Mouse (Mus musculus) cerebellum, adult 11-12 months (tissue): ENCODE results near the gene Akap13.

Experiments used
- DNase-seq: peaks from one replicate; pipeline ENCODE4 v3.0.0; 2022

Akap13 gene

GRCm38 (mm10) chr7:75455223-75456151, at the start of gene Akap13:
TSS of gene Akap13 (plus strand) at chr7:75455534.
- peak; percentile 97 for DNase-seq

GRCm38 (mm10) chr7:75410641-75411040, 44.7 kb upstream of the Akap13 start:
- DNase-seq: no peak

- no peak for DNase-seq
These were observed 44.1 kb upstream of the Akap13 start for GRCm38 (mm10) chr7:75411226-75411625.

- DNase-seq: no peak
These were observed 43.3 kb upstream of the Akap13 start for GRCm38 (mm10) chr7:75412011-75412510.

- no peak for DNase-seq
These were observed 42.8 kb upstream of the Akap13 start for GRCm38 (mm10) chr7:75412568-75412967.

- DNase-seq: no peak
These were observed 41.4 kb upstream of the Akap13 start for GRCm38 (mm10) chr7:75413903-75414302.

- no peak for DNase-seq
These were observed 41.0 kb upstream of the Akap13 start for GRCm38 (mm10) chr7:75414316-75414715.

GRCm38 (mm10) chr7:75415166-75415881, 40.0 kb upstream of the Akap13 start:
- DNase-seq: no peak

- no peak for DNase-seq
These were observed 39.3 kb upstream of the Akap13 start for GRCm38 (mm10) chr7:75415882-75416585.

- no peak for DNase-seq
These were observed 34.4 kb upstream of the Akap13 start for GRCm38 (mm10) chr7:75420927-75421326.

GRCm38 (mm10) chr7:75424121-75424520, 31.2 kb upstream of the Akap13 start:
- no peak for DNase-seq

- peak; percentile 4 for DNase-seq
These were observed 28.0 kb upstream of the Akap13 start for GRCm38 (mm10) chr7:75427322-75427721.

GRCm38 (mm10) chr7:75428913-75429312, 26.4 kb upstream of the Akap13 start:
- no peak for DNase-seq

- no peak for DNase-seq
These were observed 24.8 kb upstream of the Akap13 start for GRCm38 (mm10) chr7:75430550-75430949.

- DNase-seq: no peak
These were observed 24.3 kb upstream of the Akap13 start for GRCm38 (mm10) chr7:75431043-75431442.

- no peak for DNase-seq
These were observed 23.3 kb upstream of the Akap13 start for GRCm38 (mm10) chr7:75432046-75432445.

GRCm38 (mm10) chr7:75436413-75437174, 18.7 kb upstream of the Akap13 start:
- no peak for DNase-seq

- DNase-seq: no peak
These were observed 15.8 kb upstream of the Akap13 start for GRCm38 (mm10) chr7:75439570-75439969.

- no peak for DNase-seq
These were observed 15.1 kb upstream of the Akap13 start for GRCm38 (mm10) chr7:75440241-75440640.

- no peak for DNase-seq
These were observed 13.4 kb upstream of the Akap13 start for GRCm38 (mm10) chr7:75441947-75442346.

GRCm38 (mm10) chr7:75456152-75456888, 986 bp downstream of the Akap13 start:
- no peak for DNase-seq

GRCm38 (mm10) chr7:75460290-75460689, 5.0 kb downstream of the Akap13 start:
- DNase-seq: no peak
